ENCODE assay signal across 31 mouse cellular contexts in the genomic region with DNA sequence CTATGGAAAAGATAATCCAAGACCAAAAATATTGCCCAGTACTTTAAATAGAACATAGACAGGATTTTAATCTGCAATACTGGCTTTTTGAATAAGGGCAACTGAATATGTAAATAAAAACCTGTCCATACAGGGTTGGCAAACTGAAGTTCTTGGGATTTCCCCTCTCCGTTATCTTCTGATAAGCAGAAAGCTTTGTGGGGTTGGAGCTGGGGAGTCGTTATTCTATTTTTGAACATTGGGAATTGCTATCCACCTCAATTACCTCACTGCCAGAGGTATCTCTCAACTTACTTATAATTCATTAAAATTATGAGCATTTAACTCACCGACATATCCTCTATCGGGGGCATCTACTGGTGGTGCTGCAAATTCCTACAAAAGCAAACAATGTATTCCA. TPM values are rescaled to one million over a fixed set of nuclear protein-coding genes. Genes with fewer than 3 reads are reported as not detected.
DNase-seq lines count a peak whose midpoint lies in the region; ATAC-seq and TF ChIP-seq lines count a peak whose summit lies in the region.
"Had no signal": no experiment of that assay in that cellular context is flagged by ENCODE, and none has a peak within 500 bp of the region (broad histone marks: within the 10 kb centered on the region; RNA-seq: fewer than 3 reads in every experiment).

No protein-coding gene starts in this region.

- H3K27me3 ChIP-seq in erythroblast, embryonic 14.5 days (ENCODE audit: control insufficient read depth): no peaks in the 10 kb centered on the region
- H3K27me3 ChIP-seq in hindbrain, embryonic 13.5 days: no peaks in the 10 kb centered on the region
- H3K27me3 ChIP-seq in hindbrain, embryonic 12.5 days: no peaks in the 10 kb centered on the region
- no peaks in the 10 kb centered on the region for H3K27me3 ChIP-seq in liver, embryonic 13.5 days
- H3K27me3 ChIP-seq in liver, postnatal 0 days (ENCODE audit: insufficient read depth, low read length): no peaks in the 10 kb centered on the region
- no peaks in the 10 kb centered on the region for H3K27me3 ChIP-seq in forebrain, embryonic 13.5 days
- H3K27me3 ChIP-seq: CH12.LX; embryonic facial prominence, embryonic 13.5 days; embryonic facial prominence, embryonic 15.5 days; forebrain, embryonic 12.5 days; forebrain, embryonic 15.5 days; Patski had no signal

- no peak overlapping the region for H3K27ac ChIP-seq in hindbrain, embryonic 13.5 days
- no peak overlapping the region for H3K27ac ChIP-seq in hindbrain, embryonic 12.5 days
- no peak overlapping the region for H3K27ac ChIP-seq in liver, embryonic 13.5 days
- H3K27ac ChIP-seq in liver, postnatal 0 days (ENCODE audit: low read depth): peak overlapping the region; percentile 45; the same call in 1 of the 2 replicates
- no peak overlapping the region for H3K27ac ChIP-seq in forebrain, embryonic 13.5 days
- H3K27ac ChIP-seq: embryonic facial prominence, embryonic 13.5 days; embryonic facial prominence, embryonic 15.5 days; forebrain, embryonic 10.5 days; forebrain, embryonic 12.5 days; forebrain, embryonic 15.5 days had no signal

- no peak for ATAC-seq in erythroblast, adult 5-6 weeks (replicated peaks; ENCODE audit: low FRiP score, poor library complexity, severe bottlenecking)
- ATAC-seq in hindbrain, embryonic 13.5 days (ENCODE audit: low FRiP score): no peak
- ATAC-seq in hindbrain, embryonic 12.5 days (ENCODE audit: low FRiP score): no peak
- ATAC-seq in liver, embryonic 13.5 days (ENCODE audit: low read depth): no peak
- no peak for ATAC-seq in liver, postnatal 0 days
- no peak for ATAC-seq in forebrain, embryonic 13.5 days
- ATAC-seq: activated CD4-positive, CD25-positive, alpha-beta regulatory T cell, adult 4 months; CD4-positive, CD25-positive, alpha-beta regulatory T cell, adult 4 months; forebrain, embryonic 15.5 days; forebrain, postnatal 0 days; Patski had no signal

- 0 out of 2 replicates have a peak overlapping the region, but pooled peaks have one; percentile 20 for H3K9ac ChIP-seq in hindbrain, embryonic 13.5 days
- H3K9ac ChIP-seq in hindbrain, embryonic 12.5 days: no peak overlapping the region
- peak overlapping the region; percentile 46; the same call in 1 of the 2 replicates for H3K9ac ChIP-seq in liver, embryonic 13.5 days
- no peak overlapping the region for H3K9ac ChIP-seq in liver, postnatal 0 days (replicated peaks)
- H3K9ac ChIP-seq in forebrain, embryonic 13.5 days: no peak overlapping the region
- H3K9ac ChIP-seq: embryonic facial prominence, embryonic 13.5 days; embryonic facial prominence, embryonic 15.5 days; forebrain, embryonic 12.5 days; forebrain, embryonic 15.5 days; forebrain, postnatal 0 days had no signal

- no peak for DNase-seq in liver, embryonic 13.5 days
- DNase-seq in liver: no peak
- DNase-seq in liver, postnatal 0 days: no peak
- DNase-seq: adrenal gland, adult 8-10 months; adrenal gland, postnatal 14 days; adrenal gland, postnatal 36 days; B cell, adult 2 months; cerebellum, adult 18-20 months; cerebellum, adult 8-10 months; cerebellum, adult 9-11 months; cerebellum, postnatal 14 days; cerebellum, postnatal 36 days; embryo, embryonic 11 days; forebrain, postnatal 0 days had no signal

- H3K4me2 ChIP-seq in hindbrain, embryonic 13.5 days: no peak overlapping the region
- no peak overlapping the region for H3K4me2 ChIP-seq in hindbrain, embryonic 12.5 days (replicated peaks)
- H3K4me2 ChIP-seq in liver, embryonic 13.5 days: peak overlapping the region; percentile 98; the same call in 1 of the 2 replicates
- H3K4me2 ChIP-seq in liver, postnatal 0 days (ENCODE audit: low read depth, low read length): no peak overlapping the region
- no peak overlapping the region for H3K4me2 ChIP-seq in forebrain, embryonic 13.5 days
- H3K4me2 ChIP-seq: embryonic facial prominence, embryonic 13.5 days; embryonic facial prominence, embryonic 15.5 days; forebrain, embryonic 12.5 days; forebrain, embryonic 15.5 days had no signal

- H3K9me3 ChIP-seq in erythroblast, embryonic 14.5 days (ENCODE audit: control insufficient read depth, low read length): no peaks in the 10 kb centered on the region
- H3K9me3 ChIP-seq in hindbrain, embryonic 13.5 days: no peaks in the 10 kb centered on the region
- no peaks in the 10 kb centered on the region for H3K9me3 ChIP-seq in hindbrain, embryonic 12.5 days (replicated peaks)
- no peaks in the 10 kb centered on the region for H3K9me3 ChIP-seq in liver, embryonic 13.5 days (replicated peaks)
- no peaks in the 10 kb centered on the region for H3K9me3 ChIP-seq in liver, postnatal 0 days (ENCODE audit: low read length)
- no peaks in the 10 kb centered on the region for H3K9me3 ChIP-seq in forebrain, embryonic 13.5 days (replicated peaks)
- H3K9me3 ChIP-seq: embryonic facial prominence, embryonic 13.5 days; embryonic facial prominence, embryonic 15.5 days; forebrain, embryonic 10.5 days; forebrain, embryonic 12.5 days; forebrain, embryonic 15.5 days; G1E had no signal

- peak overlapping the region; percentile 10 for H3K4me3 ChIP-seq in erythroblast, embryonic 14.5 days (replicated peaks)
- H3K4me3 ChIP-seq in hindbrain, embryonic 13.5 days: no peak overlapping the region
- no peak overlapping the region for H3K4me3 ChIP-seq in hindbrain, embryonic 12.5 days
- H3K4me3 ChIP-seq in liver, embryonic 13.5 days (replicated peaks): no peak overlapping the region
- no peak overlapping the region for H3K4me3 ChIP-seq in liver, postnatal 0 days (ENCODE audit: low read depth, low read length)
- no peak overlapping the region for H3K4me3 ChIP-seq in forebrain, embryonic 13.5 days
- H3K4me3 ChIP-seq: embryonic facial prominence, embryonic 13.5 days; embryonic facial prominence, embryonic 15.5 days; forebrain, embryonic 10.5 days; forebrain, embryonic 12.5 days; forebrain, embryonic 15.5 days had no signal

- H3K36me3 ChIP-seq in erythroblast, embryonic 14.5 days (ENCODE audit: control insufficient read depth): peaks cover 61% of the 10 kb centered on the region
- H3K36me3 ChIP-seq in hindbrain, embryonic 13.5 days: peaks cover 50% of the 10 kb centered on the region
- H3K36me3 ChIP-seq in hindbrain, embryonic 12.5 days: peaks cover 47% of the 10 kb centered on the region
- H3K36me3 ChIP-seq in liver, embryonic 13.5 days: peaks cover 62% of the 10 kb centered on the region
- H3K36me3 ChIP-seq in liver, postnatal 0 days (replicated peaks; ENCODE audit: insufficient read depth, low read length): peaks cover 52% of the 10 kb centered on the region
- peaks cover 56% of the 10 kb centered on the region for H3K36me3 ChIP-seq in forebrain, embryonic 13.5 days (ENCODE audit: poor library complexity, severe bottlenecking)

- WGBS in hindbrain, embryonic 13.5 days: 94% methylated on average over 4 of the region's 4 CpGs
- 91% methylated on average over 4 of the region's 4 CpGs for WGBS in hindbrain, embryonic 12.5 days
- WGBS in liver, embryonic 13.5 days (ENCODE audit: insufficient replicate concordance): 64% methylated on average over 4 of the region's 4 CpGs
- 69% methylated on average over 4 of the region's 4 CpGs for WGBS in liver, postnatal 0 days (ENCODE audit: insufficient replicate concordance)
- 92% methylated on average over 4 of the region's 4 CpGs for WGBS in forebrain, embryonic 13.5 days

- TF ChIP-seq EP300 in liver, postnatal 0 days (IDR thresholded peaks at IDR 0.05; ENCODE audit: low read depth): 0 out of 2 replicates have a peak, but pooled peaks have one; percentile 25

- no peak for TF ChIP-seq CTCF in liver, postnatal 0 days (IDR thresholded peaks at IDR 0.05; ENCODE audit: low read depth)

- H3K4me1 ChIP-seq in erythroblast, embryonic 14.5 days (ENCODE audit: control insufficient read depth): peaks cover 35% of the 10 kb centered on the region
- H3K4me1 ChIP-seq in hindbrain, embryonic 13.5 days (replicated peaks): peaks cover 22% of the 10 kb centered on the region
- H3K4me1 ChIP-seq in hindbrain, embryonic 12.5 days: peaks cover 12% of the 10 kb centered on the region
- H3K4me1 ChIP-seq in liver, embryonic 13.5 days (replicated peaks): peaks cover 43% of the 10 kb centered on the region
- peaks cover 11% of the 10 kb centered on the region for H3K4me1 ChIP-seq in liver, postnatal 0 days (ENCODE audit: insufficient read depth)
- peaks cover 12% of the 10 kb centered on the region for H3K4me1 ChIP-seq in forebrain, embryonic 13.5 days

RNA-seq across cellular contexts. Expression of a gene that starts 2.8 kb away (rescaled TPM):
- 2.1 and 3.5 TPM in 2 replicates for polyA plus RNA-seq in erythroblast, embryonic 14.5 days (2012)
- total RNA-seq in erythroblast, adult 5-6 weeks (2015; ENCODE audit: low replicate concordance): 60.6 and 68.0 TPM in 2 replicates
- 14.1 and 65.2 TPM in 2 replicates for total RNA-seq in erythroblast, adult 5-6 weeks (2017; ENCODE audit: low replicate concordance)
- 74.1 and 80.1 TPM in 2 replicates for polyA plus RNA-seq in hindbrain, embryonic 13.5 days (2015; fragmentation: Nextera tagmentation; extraction: Ambion mirVana)
- 89.6 and 89.8 TPM in 2 replicates for polyA plus RNA-seq in hindbrain, embryonic 12.5 days (2016; fragmentation: Nextera tagmentation; extraction: Ambion mirVana)
- 106 and 110 TPM in 2 replicates for polyA plus RNA-seq in liver, embryonic 13.5 days (2015; fragmentation: Nextera tagmentation; extraction: Ambion mirVana)
- 38.7 and 42.7 TPM in 2 replicates for polyA plus RNA-seq in liver, postnatal 0 days (2015; fragmentation: Nextera tagmentation; extraction: Ambion mirVana)
- polyA plus RNA-seq in forebrain, embryonic 13.5 days (2015; fragmentation: Nextera tagmentation; extraction: Ambion mirVana): 117 and 121 TPM in 2 replicates

RNA-seq across cellular contexts. Expression of a gene that starts 3.0 kb away (rescaled TPM):
- polyA plus RNA-seq in erythroblast, embryonic 14.5 days (2012): not detected in 2 replicates
- total RNA-seq in erythroblast, adult 5-6 weeks (2015; ENCODE audit: low replicate concordance): 2.1 and 8.8 TPM in 2 replicates
- 2.4 and 12.2 TPM in 2 replicates for total RNA-seq in erythroblast, adult 5-6 weeks (2017; ENCODE audit: low replicate concordance)
- 48.0 and 48.2 TPM in 2 replicates for polyA plus RNA-seq in hindbrain, embryonic 13.5 days (2015; fragmentation: Nextera tagmentation; extraction: Ambion mirVana)
- 46.1 and 46.6 TPM in 2 replicates for polyA plus RNA-seq in hindbrain, embryonic 12.5 days (2016; fragmentation: Nextera tagmentation; extraction: Ambion mirVana)
- polyA plus RNA-seq in liver, embryonic 13.5 days (2015; fragmentation: Nextera tagmentation; extraction: Ambion mirVana): 29.8 and 32.5 TPM in 2 replicates
- 41.4 and 43.4 TPM in 2 replicates for polyA plus RNA-seq in liver, postnatal 0 days (2015; fragmentation: Nextera tagmentation; extraction: Ambion mirVana)
- polyA plus RNA-seq in forebrain, embryonic 13.5 days (2015; fragmentation: Nextera tagmentation; extraction: Ambion mirVana): 44.7 and 45.4 TPM in 2 replicates

RNA-seq across cellular contexts. Expression of a gene that starts 18.2 kb away (rescaled TPM):
- polyA plus RNA-seq in erythroblast, embryonic 14.5 days (2012): not detected in 2 replicates
- total RNA-seq in erythroblast, adult 5-6 weeks (2015; ENCODE audit: low replicate concordance): not detected in 2 replicates
- 6.4 TPM in 1 of 2 replicates, not detected in the other for total RNA-seq in erythroblast, adult 5-6 weeks (2017; ENCODE audit: low replicate concordance)
- polyA plus RNA-seq in hindbrain, embryonic 13.5 days (2015; fragmentation: Nextera tagmentation; extraction: Ambion mirVana): 0.65 and 0.83 TPM in 2 replicates
- polyA plus RNA-seq in hindbrain, embryonic 12.5 days (2016; fragmentation: Nextera tagmentation; extraction: Ambion mirVana): 2.0 TPM in 1 of 2 replicates, not detected in the other
- polyA plus RNA-seq in liver, embryonic 13.5 days (2015; fragmentation: Nextera tagmentation; extraction: Ambion mirVana): not detected in 2 replicates
- polyA plus RNA-seq in liver, postnatal 0 days (2015; fragmentation: Nextera tagmentation; extraction: Ambion mirVana): not detected in 2 replicates
- 0.72 TPM in 1 of 2 replicates, not detected in the other for polyA plus RNA-seq in forebrain, embryonic 13.5 days (2015; fragmentation: Nextera tagmentation; extraction: Ambion mirVana)
- total RNA-seq: adrenal gland, adult 18-20 months; adrenal gland, adult 8-10 months; adrenal gland, postnatal 14 days; adrenal gland, postnatal 36 days; CH12.LX; forebrain, postnatal 0 days; G1E had no signal
- polyA plus RNA-seq: embryonic facial prominence, embryonic 13.5 days; embryonic facial prominence, embryonic 15.5 days; G1E had no signal

RNA-seq across cellular contexts. Expression of a gene that starts 23.0 kb away (rescaled TPM):
- polyA plus RNA-seq in erythroblast, embryonic 14.5 days (2012): not detected in 2 replicates
- not detected in 2 replicates for total RNA-seq in erythroblast, adult 5-6 weeks (2015; ENCODE audit: low replicate concordance)
- not detected in 2 replicates for total RNA-seq in erythroblast, adult 5-6 weeks (2017; ENCODE audit: low replicate concordance)
- 0.31 and 0.48 TPM in 2 replicates for polyA plus RNA-seq in hindbrain, embryonic 13.5 days (2015; fragmentation: Nextera tagmentation; extraction: Ambion mirVana)
- 0.66 and 0.70 TPM in 2 replicates for polyA plus RNA-seq in hindbrain, embryonic 12.5 days (2016; fragmentation: Nextera tagmentation; extraction: Ambion mirVana)
- 0.06 and 0.09 TPM in 2 replicates for polyA plus RNA-seq in liver, embryonic 13.5 days (2015; fragmentation: Nextera tagmentation; extraction: Ambion mirVana)
- 0.86 and 1.4 TPM in 2 replicates for polyA plus RNA-seq in liver, postnatal 0 days (2015; fragmentation: Nextera tagmentation; extraction: Ambion mirVana)
- 0.05 and 0.15 TPM in 2 replicates for polyA plus RNA-seq in forebrain, embryonic 13.5 days (2015; fragmentation: Nextera tagmentation; extraction: Ambion mirVana)
- total RNA-seq: common myeloid progenitor, adult 5-6 weeks had no signal
- polyA plus RNA-seq: activated CD4-positive, CD25-positive, alpha-beta regulatory T cell, adult 4 months; CD4-positive, CD25-positive, alpha-beta regulatory T cell, adult 4 months; G1E had no signal

RNA-seq across cellular contexts. Expression of a gene that starts 39.8 kb away (rescaled TPM):
- 0.21 and 0.52 TPM in 2 replicates for polyA plus RNA-seq in erythroblast, embryonic 14.5 days (2012)
- total RNA-seq in erythroblast, adult 5-6 weeks (2015; ENCODE audit: low replicate concordance): 21.5 and 40.5 TPM in 2 replicates
- total RNA-seq in erythroblast, adult 5-6 weeks (2017; ENCODE audit: low replicate concordance): 11.4 and 14.9 TPM in 2 replicates
- 92.5 and 94.4 TPM in 2 replicates for polyA plus RNA-seq in hindbrain, embryonic 13.5 days (2015; fragmentation: Nextera tagmentation; extraction: Ambion mirVana)
- 117 and 124 TPM in 2 replicates for polyA plus RNA-seq in hindbrain, embryonic 12.5 days (2016; fragmentation: Nextera tagmentation; extraction: Ambion mirVana)
- polyA plus RNA-seq in liver, embryonic 13.5 days (2015; fragmentation: Nextera tagmentation; extraction: Ambion mirVana): 33.1 and 43.1 TPM in 2 replicates
- polyA plus RNA-seq in liver, postnatal 0 days (2015; fragmentation: Nextera tagmentation; extraction: Ambion mirVana): 17.2 and 19.9 TPM in 2 replicates
- polyA plus RNA-seq in forebrain, embryonic 13.5 days (2015; fragmentation: Nextera tagmentation; extraction: Ambion mirVana): 98.1 and 100.0 TPM in 2 replicates

Comparison
In these comparisons a context has a peak if more than half of its experiments do, and no peak if none do; other contexts are left out.
1. H3K9ac ChIP-seq: peak in hindbrain, embryonic 13.5 days (single experiment) and liver, embryonic 13.5 days (single experiment); none in hindbrain, embryonic 12.5 days (single experiment), liver, postnatal 0 days (single experiment) and forebrain, embryonic 13.5 days (single experiment).
2. RNA of a gene that starts 3.0 kb away (polyA plus RNA-seq): 48.0 to 48.2 TPM in hindbrain, embryonic 13.5 days, 46.1 to 46.6 TPM in hindbrain, embryonic 12.5 days, 44.7 to 45.4 TPM in forebrain, embryonic 13.5 days, 41.4 to 43.4 TPM in liver, postnatal 0 days and 29.8 to 32.5 TPM in liver, embryonic 13.5 days; not detected in erythroblast, embryonic 14.5 days; every median in the first group is over 10 times any median in the second.